Mouse (Mus musculus): ENCODE results near the gene Il12a. TPM values are rescaled to one million over a fixed set of nuclear protein-coding genes. Genes with fewer than 3 reads are reported as not detected.
"Not testable (repeated sequence)": the region's sequence is repeated elsewhere in the genome, so short reads cannot be mapped to it uniquely, and the experiment has no call there.

Gene Il12a
- polyA plus RNA-seq, 1 experiment from 2014 or later = 0.30 TPM

- Histone ChIP-seq H3K27me3 (ENCODE audit: insufficient read depth, low read length) (no peaks in the 10 kb centered on the region), H3K4me2 (no peak overlapping the region), H3K9me3 (ENCODE audit: low read depth, low read length) (no peaks in the 10 kb centered on the region), H3K4me3 (ENCODE audit: low read depth, low read length) (no peak overlapping the region), H3K27ac (ENCODE audit: low read depth) (no peak overlapping the region), H3K9ac (no peak overlapping the region), H3K4me1 (ENCODE audit: insufficient read depth) (no peaks in the 10 kb centered on the region), H3K36me3 (ENCODE audit: insufficient read depth) (no peaks in the 10 kb centered on the region)
- WGBS = 86% methylated on average over 1 of the region's 1 CpGs
- ATAC-seq (ENCODE audit: insufficient read depth) (no peak), DNase-seq (no peak)
- TF ChIP-seq CTCF (IDR thresholded peaks at IDR 0.05; ENCODE audit: low read depth) = no peak
These were observed 20.0 kb downstream of the Il12a start for GRCm38 (mm10) chr3:68710436-68710835.

DNA sequence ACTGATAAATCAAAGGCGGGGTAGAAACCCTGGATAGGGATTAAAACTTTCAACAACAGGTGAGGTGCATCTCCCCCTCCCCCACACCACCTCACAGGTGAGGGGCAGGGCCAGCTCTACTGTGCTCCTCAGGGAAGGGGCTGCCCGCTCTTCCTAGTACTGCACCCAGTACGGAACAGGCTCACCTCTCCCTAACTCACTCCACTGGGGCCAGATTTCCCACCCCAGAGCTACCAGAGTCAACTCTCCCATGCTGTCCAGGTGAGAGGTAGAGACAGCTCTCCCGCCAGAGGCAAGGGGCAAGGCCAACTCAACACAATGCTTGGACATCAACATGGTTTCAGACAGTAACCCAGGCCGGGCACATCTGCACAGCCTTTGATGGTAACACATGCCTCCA is 21.1 kb downstream of the Il12a start:
- H3K27ac ChIP-seq (ENCODE audit: low read depth) = no peak overlapping the region
- H3K4me2 ChIP-seq = no peak overlapping the region
- no peak for ATAC-seq (ENCODE audit: insufficient read depth)
- no peaks in the 10 kb centered on the region for H3K36me3 ChIP-seq (ENCODE audit: insufficient read depth)
- H3K4me1 ChIP-seq (ENCODE audit: insufficient read depth) = no peaks in the 10 kb centered on the region
- WGBS = 78% methylated on average over 5 of the region's 5 CpGs
- no peaks in the 10 kb centered on the region for H3K9me3 ChIP-seq (ENCODE audit: low read depth, low read length)
- TF ChIP-seq CTCF (IDR thresholded peaks at IDR 0.05; ENCODE audit: low read depth) = no peak
- H3K27me3 ChIP-seq (ENCODE audit: insufficient read depth, low read length) = no peaks in the 10 kb centered on the region
- H3K9ac ChIP-seq = no peak overlapping the region
- no peak overlapping the region for H3K4me3 ChIP-seq (ENCODE audit: low read depth, low read length)
- no peak for DNase-seq

- DNase-seq (peak; percentile 92), ATAC-seq (ENCODE audit: insufficient read depth) (no peak; the same call in 1 of the 2 replicates)
- 11% methylated on average over 7 of the region's 7 CpGs for WGBS
- Histone ChIP-seq H3K36me3 (ENCODE audit: insufficient read depth) (no peaks in the 10 kb centered on the region), H3K9me3 (ENCODE audit: low read depth, low read length) (no peaks in the 10 kb centered on the region), H3K4me1 (ENCODE audit: insufficient read depth) (no peaks in the 10 kb centered on the region), H3K9ac (no peak overlapping the region), H3K27me3 (ENCODE audit: insufficient read depth, low read length) (no peaks in the 10 kb centered on the region; the same call in 1 of the 2 replicates), H3K27ac (ENCODE audit: low read depth) (no peak overlapping the region), H3K4me2 (peak overlapping the region; percentile 41; the same call in 1 of the 2 replicates), H3K4me3 (ENCODE audit: low read depth, low read length) (no peak overlapping the region)
- TF ChIP-seq CTCF (IDR thresholded peaks at IDR 0.05; ENCODE audit: low read depth) = peak; percentile 85
These were observed 23.1 kb downstream of the Il12a start for GRCm38 (mm10) chr3:68713550-68713949.

GRCm38 (mm10) chr3:68717346-68717745 is 26.9 kb downstream of the Il12a start:
- not testable (repeated sequence) for H3K27ac ChIP-seq (ENCODE audit: low read depth); H3K9me3 ChIP-seq (ENCODE audit: low read depth, low read length); H3K36me3 ChIP-seq (ENCODE audit: insufficient read depth); H3K4me1 ChIP-seq (ENCODE audit: insufficient read depth); ATAC-seq (ENCODE audit: insufficient read depth); H3K9ac ChIP-seq; H3K4me2 ChIP-seq; H3K4me3 ChIP-seq (ENCODE audit: low read depth, low read length); H3K27me3 ChIP-seq (ENCODE audit: insufficient read depth, low read length)
- WGBS = 42% methylated on average over 5 of the region's 5 CpGs
- peak; percentile 60 for TF ChIP-seq CTCF (IDR thresholded peaks at IDR 0.05; ENCODE audit: low read depth)
- DNase-seq = peak; percentile 83

DNA sequence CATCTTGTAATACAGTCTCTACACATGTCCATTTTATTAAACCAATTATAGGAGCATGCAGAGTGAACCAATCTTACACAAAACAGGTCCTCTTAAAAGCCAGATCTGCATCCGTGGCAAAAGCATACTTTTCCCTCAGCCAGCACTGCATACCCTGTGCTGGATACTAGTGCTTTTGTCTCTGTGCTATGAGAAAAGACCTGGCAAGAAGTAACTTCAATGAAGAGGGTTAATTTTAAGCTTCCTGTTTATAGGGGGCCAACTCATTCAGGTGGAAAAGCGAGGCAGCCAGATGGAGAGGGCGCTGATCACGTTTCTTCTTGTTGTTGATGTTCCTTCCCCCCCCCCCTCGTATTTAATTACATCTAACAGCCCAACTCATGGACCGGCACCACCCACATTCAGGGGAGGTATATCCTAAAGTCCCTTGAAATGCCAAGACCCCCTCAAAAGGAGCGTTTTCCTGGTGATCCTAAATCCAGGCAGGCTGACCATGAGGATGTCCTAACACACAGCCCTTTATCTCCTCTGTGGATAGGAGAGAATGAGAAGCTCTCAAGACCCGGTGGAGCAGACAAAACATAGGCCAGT is 28.9 kb downstream of the Il12a start:
- no peaks in the 10 kb centered on the region for H3K4me1 ChIP-seq (ENCODE audit: insufficient read depth)
- H3K9me3 ChIP-seq (ENCODE audit: low read depth, low read length) = no peaks in the 10 kb centered on the region
- DNase-seq (no peak), ATAC-seq (ENCODE audit: insufficient read depth) (no peak)
- H3K9ac ChIP-seq = no peak overlapping the region
- H3K4me2 ChIP-seq = no peak overlapping the region
- H3K4me3 ChIP-seq (ENCODE audit: low read depth, low read length) = no peak overlapping the region
- H3K27me3 ChIP-seq (ENCODE audit: insufficient read depth, low read length) = no peaks in the 10 kb centered on the region; the same call in 1 of the 2 replicates
- TF ChIP-seq CTCF (IDR thresholded peaks at IDR 0.05; ENCODE audit: low read depth) = no peak
- 57% methylated on average over 8 of the region's 8 CpGs for WGBS
- no peaks in the 10 kb centered on the region for H3K36me3 ChIP-seq (ENCODE audit: insufficient read depth)
- H3K27ac ChIP-seq (ENCODE audit: low read depth) = no peak overlapping the region

DNA sequence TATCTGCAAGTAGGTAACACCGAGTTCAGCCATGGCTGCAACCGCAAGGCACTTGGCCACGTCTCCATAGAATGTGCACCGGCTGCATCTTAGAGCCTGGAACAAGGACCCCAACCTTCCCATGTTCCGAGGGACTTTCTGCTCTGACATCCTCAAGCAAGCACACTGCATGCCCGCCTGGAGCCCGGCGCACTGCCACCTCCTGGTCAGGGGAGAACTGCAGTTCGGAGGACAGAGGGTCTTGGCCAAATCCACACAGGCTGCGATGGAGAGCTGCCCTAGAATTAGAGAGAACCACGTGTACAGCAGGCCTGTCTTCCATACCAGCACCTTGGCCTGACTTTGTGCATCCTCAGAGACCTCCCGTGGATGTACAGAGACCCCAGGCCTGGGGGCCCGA is 29.8 kb downstream of the Il12a start:
- Histone ChIP-seq H3K27me3 (ENCODE audit: insufficient read depth, low read length) (no peaks in the 10 kb centered on the region; the same call in 1 of the 2 replicates), H3K36me3 (ENCODE audit: insufficient read depth) (no peaks in the 10 kb centered on the region), H3K4me1 (ENCODE audit: insufficient read depth) (no peaks in the 10 kb centered on the region), H3K9me3 (ENCODE audit: low read depth, low read length) (no peaks in the 10 kb centered on the region), H3K4me3 (ENCODE audit: low read depth, low read length) (no peak overlapping the region), H3K27ac (ENCODE audit: low read depth) (no peak overlapping the region), H3K9ac (no peak overlapping the region), H3K4me2 (no peak overlapping the region)
- TF ChIP-seq CTCF (IDR thresholded peaks at IDR 0.05; ENCODE audit: low read depth) = peak; percentile 83
- peak; percentile 68; the same call in 1 of the 2 replicates for ATAC-seq (ENCODE audit: insufficient read depth)
- peak; percentile 68 for DNase-seq
- 34% methylated on average over 13 of the region's 13 CpGs for WGBS

DNA sequence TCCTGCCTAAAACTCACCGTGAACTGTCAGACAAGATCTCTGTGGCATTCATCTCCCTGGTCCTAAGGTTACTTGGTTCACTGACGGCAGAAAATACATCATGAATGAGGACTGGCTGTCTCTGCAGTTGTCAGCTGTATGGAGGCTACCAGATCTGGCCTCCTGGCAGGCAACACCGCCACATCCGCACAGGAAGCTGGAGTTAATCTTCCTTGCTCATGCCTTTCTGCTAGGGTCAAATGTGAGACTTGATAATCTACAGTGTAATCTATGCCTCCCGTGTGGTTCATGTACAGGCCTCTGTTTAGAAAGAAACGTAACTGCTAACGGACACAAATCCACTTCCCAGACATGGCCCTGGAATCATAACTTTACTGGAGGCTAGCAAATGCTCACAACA is 51.5 kb downstream of the Il12a start:
- Histone ChIP-seq H3K4me2 (no peak overlapping the region), H3K4me1 (ENCODE audit: insufficient read depth) (peaks cover 8% of the 10 kb centered on the region), H3K9ac (no peak overlapping the region), H3K27ac (ENCODE audit: low read depth) (no peak overlapping the region), H3K27me3 (ENCODE audit: insufficient read depth, low read length) (no peaks in the 10 kb centered on the region), H3K9me3 (ENCODE audit: low read depth, low read length) (no peaks in the 10 kb centered on the region), H3K4me3 (ENCODE audit: low read depth, low read length) (no peak overlapping the region), H3K36me3 (ENCODE audit: insufficient read depth) (no peaks in the 10 kb centered on the region)
- TF ChIP-seq CTCF (IDR thresholded peaks at IDR 0.05; ENCODE audit: low read depth) = no peak
- ATAC-seq (ENCODE audit: insufficient read depth) = no peak
- WGBS = 56% methylated on average over 7 of the region's 7 CpGs
- DNase-seq = no peak

Measured in lung, embryonic 14.5 days (tissue).